Mouse (Mus musculus) stomach, embryonic 15.5 days (tissue): ENCODE results near the gene S100a16. TPM values are rescaled to one million over a fixed set of nuclear protein-coding genes. Genes with fewer than 3 reads are reported as not detected.

Source experiments
- ATAC-seq: fragments of 200-750 bp; cut with Nextera tagmentation; 2 replicates; pipeline ENCODE4 v1.8.0; 2017; ENCODE audit warnings: low read depth, moderate number of reproducible peaks, moderate TSS enrichment; ENCODE audit not compliant: insufficient read depth, low FRiP score
- H3K27ac ChIP-seq: fragments of 300-500 bp; sonication (generic); 2 replicates; pipeline ENCODE4 v1.5.1; 2015; ENCODE audit warnings: mild to moderate bottlenecking, inconsistent platforms
- H3K27me3 ChIP-seq: fragments of 300-500 bp; sonication (generic); replicated peaks from 2 replicates; pipeline ENCODE4 v1.6.1; 2015; ENCODE audit warnings: inconsistent platforms
- H3K36me3 ChIP-seq: fragments of 300-500 bp; sonication (generic); 2 replicates; pipeline ENCODE4 v1.6.1; 2015; ENCODE audit warnings: inconsistent platforms
- H3K4me1 ChIP-seq: fragments of 300-500 bp; sonication (generic); 2 replicates; pipeline ENCODE4 v1.6.1; 2015; ENCODE audit warnings: inconsistent platforms
- H3K4me2 ChIP-seq: fragments of 300-500 bp; sonication (generic); 2 replicates; pipeline ENCODE4 v1.6.1; 2015; ENCODE audit warnings: mild to moderate bottlenecking, inconsistent platforms
- H3K4me3 ChIP-seq: fragments of 300-500 bp; sonication (generic); replicated peaks from 2 replicates; pipeline ENCODE4 v1.5.1; 2015; ENCODE audit warnings: inconsistent platforms
- H3K9ac ChIP-seq: fragments of 300-500 bp; sonication (generic); 2 replicates; pipeline ENCODE4 v1.6.1; 2015; ENCODE audit warnings: inconsistent platforms
- H3K9me3 ChIP-seq: fragments of 300-500 bp; sonication (generic); 2 replicates; pipeline ENCODE4 v1.6.1; 2016; ENCODE audit warnings: inconsistent platforms
- WGBS: fragments of 180-500 bp; shearing (Covaris S2); methylation state at CpG from one replicate; pipeline ENCODE4 v1.1.7; 2015; 5-methylcytosine and 5-hydroxymethylcytosine counted together
- polyA plus RNA-seq: library from polyadenylated mRNA; unstranded; fragments of >200 nt; fragmentation: Nextera tagmentation; extraction: Ambion mirVana; gene quantifications from 2 replicates; pipeline ENCODE4 v1.2.1, GENCODE M21; 2015

S100a16 gene
- polyA plus RNA-seq, 1 experiment from 2014 or later: 274 TPM

GRCm38 (mm10) chr3:90574691-90575090 is 37.6 kb downstream of the S100a16 start:
- ATAC-seq: no peak

GRCm38 (mm10) chr3:90575320-90575719 is 38.3 kb downstream of the S100a16 start:
- Histone ChIP-seq H3K4me1 (0 out of 2 replicates have a peak, but pooled peaks cover 4% of the 10 kb centered on the region), H3K9me3 (no peaks in the 10 kb centered on the region), H3K9ac (no peak overlapping the region), H3K27me3 (no peaks in the 10 kb centered on the region), H3K36me3 (no peaks in the 10 kb centered on the region), H3K4me2 (no peak overlapping the region), H3K4me3 (no peak overlapping the region), H3K27ac (no peak overlapping the region)
- no peak for ATAC-seq
- 61% methylated on average over 3 of the region's 3 CpGs for WGBS

More at GRCm38 (mm10) chr3:90574691-90575090, 37.6 kb downstream of the S100a16 start:
- 0 out of 2 replicates have a peak overlapping the region, but pooled peaks have one; percentile 26 for H3K27ac ChIP-seq
- H3K36me3 ChIP-seq: no peaks in the 10 kb centered on the region
- H3K9ac ChIP-seq: no peak overlapping the region
- H3K27me3 ChIP-seq: no peaks in the 10 kb centered on the region
- no peak overlapping the region for H3K4me3 ChIP-seq
- WGBS: 84% methylated on average over 5 of the region's 5 CpGs
- no peak overlapping the region for H3K4me2 ChIP-seq
- H3K4me1 ChIP-seq: 0 out of 2 replicates have a peak, but pooled peaks cover 4% of the 10 kb centered on the region
- no peaks in the 10 kb centered on the region for H3K9me3 ChIP-seq

- no peak overlapping the region for H3K9ac ChIP-seq
- 0 out of 2 replicates have a peak overlapping the region, but pooled peaks have one; percentile 11 for H3K27ac ChIP-seq
- ATAC-seq: no peak
- H3K4me2 ChIP-seq: no peak overlapping the region
- H3K27me3 ChIP-seq: no peaks in the 10 kb centered on the region
- WGBS: 64% methylated on average over 10 of the region's 10 CpGs
- H3K36me3 ChIP-seq: no peaks in the 10 kb centered on the region
- H3K4me1 ChIP-seq: 0 out of 2 replicates have a peak, but pooled peaks cover 4% of the 10 kb centered on the region
- H3K9me3 ChIP-seq: no peaks in the 10 kb centered on the region
- no peak overlapping the region for H3K4me3 ChIP-seq
Observed at GRCm38 (mm10) chr3:90576351-90577001, 39.4 kb downstream of the S100a16 start.

GRCm38 (mm10) chr3:90579433-90579832 is 42.4 kb downstream of the S100a16 start:
- Histone ChIP-seq H3K9ac (no peak overlapping the region), H3K4me3 (no peak overlapping the region), H3K27ac (no peak overlapping the region), H3K36me3 (no peaks in the 10 kb centered on the region), H3K4me1 (peaks cover 13% of the 10 kb centered on the region; the same call in 1 of the 2 replicates), H3K27me3 (no peaks in the 10 kb centered on the region), H3K4me2 (no peak overlapping the region), H3K9me3 (no peaks in the 10 kb centered on the region)
- 60% methylated on average over 7 of the region's 7 CpGs for WGBS
- ATAC-seq: no peak

- H3K27me3 ChIP-seq: no peaks in the 10 kb centered on the region
- no peak overlapping the region for H3K9ac ChIP-seq
- no peak overlapping the region for H3K4me2 ChIP-seq
- H3K4me1 ChIP-seq: peaks cover 17% of the 10 kb centered on the region
- WGBS: 90% methylated on average over 5 of the region's 5 CpGs
- H3K27ac ChIP-seq: no peak overlapping the region
- no peaks in the 10 kb centered on the region for H3K9me3 ChIP-seq
- no peaks in the 10 kb centered on the region for H3K36me3 ChIP-seq
- no peak for ATAC-seq
- no peak overlapping the region for H3K4me3 ChIP-seq
Observed at GRCm38 (mm10) chr3:90581141-90581540, 44.1 kb downstream of the S100a16 start.

- no peak overlapping the region for H3K9ac ChIP-seq
- H3K9me3 ChIP-seq: no peaks in the 10 kb centered on the region
- H3K36me3 ChIP-seq: no peaks in the 10 kb centered on the region
- H3K27me3 ChIP-seq: no peaks in the 10 kb centered on the region
- WGBS: 97% methylated on average over 1 of the region's 1 CpGs
- H3K27ac ChIP-seq: no peak overlapping the region
- H3K4me3 ChIP-seq: no peak overlapping the region
- H3K4me2 ChIP-seq: no peak overlapping the region
- ATAC-seq: no peak
- peaks cover 22% of the 10 kb centered on the region for H3K4me1 ChIP-seq
Observed at GRCm38 (mm10) chr3:90582156-90582555, 45.1 kb downstream of the S100a16 start.

GRCm38 (mm10) chr3:90582556-90582955 is 45.5 kb downstream of the S100a16 start:
- Histone ChIP-seq H3K9ac (no peak overlapping the region), H3K9me3 (no peaks in the 10 kb centered on the region), H3K4me3 (no peak overlapping the region), H3K4me2 (no peak overlapping the region), H3K36me3 (no peaks in the 10 kb centered on the region), H3K27ac (no peak overlapping the region), H3K27me3 (no peaks in the 10 kb centered on the region), H3K4me1 (peaks cover 26% of the 10 kb centered on the region)
- no peak for ATAC-seq
- WGBS: 82% methylated on average over 4 of the region's 4 CpGs

- WGBS: 40% methylated on average over 3 of the region's 3 CpGs
- H3K4me2 ChIP-seq: no peak overlapping the region
- H3K27ac ChIP-seq: no peak overlapping the region; the same call in 1 of the 2 replicates
- peaks cover 33% of the 10 kb centered on the region for H3K4me1 ChIP-seq
- ATAC-seq: no peak
- no peak overlapping the region for H3K4me3 ChIP-seq
- no peaks in the 10 kb centered on the region for H3K27me3 ChIP-seq
- H3K36me3 ChIP-seq: no peaks in the 10 kb centered on the region
- H3K9me3 ChIP-seq: no peaks in the 10 kb centered on the region
- H3K9ac ChIP-seq: no peak overlapping the region
Observed at GRCm38 (mm10) chr3:90583893-90584292, 46.8 kb downstream of the S100a16 start.

- Histone ChIP-seq H3K36me3 (no peaks in the 10 kb centered on the region), H3K27ac (peak overlapping the region; percentile 89), H3K27me3 (no peaks in the 10 kb centered on the region), H3K4me1 (peaks cover 33% of the 10 kb centered on the region), H3K4me3 (no peak overlapping the region), H3K4me2 (no peak overlapping the region), H3K9me3 (no peaks in the 10 kb centered on the region), H3K9ac (no peak overlapping the region)
- ATAC-seq: peak; percentile 36; the same call in 1 of the 2 replicates
- 30% methylated on average over 5 of the region's 5 CpGs for WGBS
Observed at GRCm38 (mm10) chr3:90585595-90585994, 48.5 kb downstream of the S100a16 start.

- WGBS: 78% methylated on average over 15 of the region's 15 CpGs
- Histone ChIP-seq H3K4me2 (no peak overlapping the region), H3K4me3 (no peak overlapping the region), H3K27ac (peak overlapping the region; percentile 89), H3K27me3 (no peaks in the 10 kb centered on the region), H3K9ac (no peak overlapping the region), H3K9me3 (no peaks in the 10 kb centered on the region), H3K36me3 (no peaks in the 10 kb centered on the region), H3K4me1 (peaks cover 33% of the 10 kb centered on the region)
- ATAC-seq: no peak
Observed at GRCm38 (mm10) chr3:90586016-90586643, 49.1 kb downstream of the S100a16 start.

- Histone ChIP-seq H3K27ac (peak overlapping the region; percentile 89), H3K4me3 (no peak overlapping the region), H3K9ac (no peak overlapping the region), H3K9me3 (no peaks in the 10 kb centered on the region), H3K4me2 (peak overlapping the region; percentile 13; the same call in 1 of the 2 replicates), H3K36me3 (no peaks in the 10 kb centered on the region), H3K27me3 (no peaks in the 10 kb centered on the region), H3K4me1 (peaks cover 33% of the 10 kb centered on the region)
- WGBS: 45% methylated on average over 10 of the region's 10 CpGs
- peak; percentile 83 for ATAC-seq
Observed at GRCm38 (mm10) chr3:90586906-90587305, 49.9 kb downstream of the S100a16 start.

- no peaks in the 10 kb centered on the region for H3K9me3 ChIP-seq
- H3K36me3 ChIP-seq: no peaks in the 10 kb centered on the region
- ATAC-seq: no peak
- WGBS: 85% methylated on average over 14 of the region's 14 CpGs
- no peaks in the 10 kb centered on the region for H3K27me3 ChIP-seq
- peaks cover 33% of the 10 kb centered on the region for H3K4me1 ChIP-seq
- H3K4me2 ChIP-seq: peak overlapping the region; percentile 13; the same call in 1 of the 2 replicates
- no peak overlapping the region for H3K4me3 ChIP-seq
- peak overlapping the region; percentile 89 for H3K27ac ChIP-seq
- H3K9ac ChIP-seq: no peak overlapping the region
Observed at GRCm38 (mm10) chr3:90587361-90588101, 50.5 kb downstream of the S100a16 start.
